ENCODE assay signal across 24 mouse cellular contexts in genomic region chr5:9497235-9497634, GRCm38 (mm10).
A peak's percentile ranks its signal among the peaks of the same experiment; 100 is the strongest.
DNase-seq lines count a peak whose midpoint lies in the region; ATAC-seq and TF ChIP-seq lines count a peak whose summit lies in the region.
"Had no signal": no experiment of that assay in that cellular context is flagged by ENCODE, and none has a peak within 500 bp of the region (broad histone marks: within the 10 kb centered on the region; RNA-seq: fewer than 3 reads in every experiment).

No protein-coding gene starts in this region.

- H3K4me2 ChIP-seq in forebrain, embryonic 13.5 days: no peak overlapping the region
- no peak overlapping the region for H3K4me2 ChIP-seq in forebrain, embryonic 14.5 days (ENCODE audit: low read length)
- no peak overlapping the region for H3K4me2 ChIP-seq in hindbrain, embryonic 14.5 days (replicated peaks)
- H3K4me2 ChIP-seq in hindbrain, postnatal 0 days (ENCODE audit: low read depth, low read length): no peak overlapping the region
- no peak overlapping the region for H3K4me2 ChIP-seq in neural tube, embryonic 14.5 days (ENCODE audit: low read depth, low read length)
- no peak overlapping the region for H3K4me2 ChIP-seq in neural tube, embryonic 15.5 days
- H3K4me2 ChIP-seq: embryonic facial prominence, embryonic 12.5 days; forebrain, embryonic 15.5 days had no signal

- no peaks in the 10 kb centered on the region for H3K9me3 ChIP-seq in forebrain, embryonic 13.5 days (replicated peaks)
- H3K9me3 ChIP-seq in forebrain, embryonic 14.5 days (replicated peaks; ENCODE audit: control insufficient read depth, low read length): no peaks in the 10 kb centered on the region
- H3K9me3 ChIP-seq in hindbrain, embryonic 14.5 days (ENCODE audit: control insufficient read depth, low read length): no peaks in the 10 kb centered on the region
- no peaks in the 10 kb centered on the region for H3K9me3 ChIP-seq in hindbrain, postnatal 0 days (ENCODE audit: low read length)
- H3K9me3 ChIP-seq in neural tube, embryonic 14.5 days (ENCODE audit: control insufficient read depth, low read length): no peaks in the 10 kb centered on the region
- H3K9me3 ChIP-seq in neural tube, embryonic 15.5 days (replicated peaks): no peaks in the 10 kb centered on the region
- H3K9me3 ChIP-seq: embryonic facial prominence, embryonic 10.5 days; embryonic facial prominence, embryonic 12.5 days; forebrain, embryonic 15.5 days; G1E had no signal

- no peaks in the 10 kb centered on the region for H3K4me1 ChIP-seq in forebrain, embryonic 13.5 days
- no peaks in the 10 kb centered on the region for H3K4me1 ChIP-seq in forebrain, embryonic 14.5 days (ENCODE audit: control insufficient read depth, insufficient read depth, low read length)
- H3K4me1 ChIP-seq in hindbrain, embryonic 14.5 days (replicated peaks; ENCODE audit: control insufficient read depth, insufficient read depth, low read length): no peaks in the 10 kb centered on the region
- peaks cover 4% of the 10 kb centered on the region; the same call in 1 of the 2 replicates for H3K4me1 ChIP-seq in hindbrain, postnatal 0 days (ENCODE audit: insufficient read depth, low read length)
- no peaks in the 10 kb centered on the region for H3K4me1 ChIP-seq in neural tube, embryonic 14.5 days (ENCODE audit: control insufficient read depth, insufficient read depth, low read length)
- H3K4me1 ChIP-seq in neural tube, embryonic 15.5 days: no peaks in the 10 kb centered on the region
- H3K4me1 ChIP-seq: embryonic facial prominence, embryonic 10.5 days; embryonic facial prominence, embryonic 12.5 days; forebrain, embryonic 15.5 days had no signal

- WGBS in forebrain, embryonic 13.5 days: 72% methylated on average over 4 of the region's 4 CpGs
- 72% methylated on average over 4 of the region's 4 CpGs for WGBS in forebrain, embryonic 14.5 days
- 72% methylated on average over 4 of the region's 4 CpGs for WGBS in hindbrain, embryonic 14.5 days
- WGBS in hindbrain, postnatal 0 days: 69% methylated on average over 4 of the region's 4 CpGs
- 64% methylated on average over 4 of the region's 4 CpGs for WGBS in neural tube, embryonic 14.5 days
- WGBS in neural tube, embryonic 15.5 days: 72% methylated on average over 4 of the region's 4 CpGs

- TF ChIP-seq CTCF in hindbrain, postnatal 0 days (IDR thresholded peaks at IDR 0.05; ENCODE audit: low read depth): no peak

- no peaks in the 10 kb centered on the region for H3K27me3 ChIP-seq in forebrain, embryonic 13.5 days
- H3K27me3 ChIP-seq in forebrain, embryonic 14.5 days (replicated peaks; ENCODE audit: control insufficient read depth, insufficient read depth, low read length): no peaks in the 10 kb centered on the region
- no peaks in the 10 kb centered on the region for H3K27me3 ChIP-seq in hindbrain, embryonic 14.5 days (ENCODE audit: control insufficient read depth, insufficient read depth, low read length)
- no peaks in the 10 kb centered on the region for H3K27me3 ChIP-seq in hindbrain, postnatal 0 days (ENCODE audit: insufficient read depth, low read length)
- no peaks in the 10 kb centered on the region for H3K27me3 ChIP-seq in neural tube, embryonic 14.5 days (ENCODE audit: control insufficient read depth, insufficient read depth, low read length)
- no peaks in the 10 kb centered on the region for H3K27me3 ChIP-seq in neural tube, embryonic 15.5 days (replicated peaks)
- H3K27me3 ChIP-seq: CH12.LX; embryonic facial prominence, embryonic 12.5 days; forebrain, embryonic 15.5 days; Patski had no signal

- no peak overlapping the region for H3K9ac ChIP-seq in forebrain, embryonic 13.5 days
- no peak overlapping the region for H3K9ac ChIP-seq in forebrain, embryonic 14.5 days (ENCODE audit: low read length)
- no peak overlapping the region for H3K9ac ChIP-seq in hindbrain, embryonic 14.5 days
- H3K9ac ChIP-seq in hindbrain, postnatal 0 days (replicated peaks; ENCODE audit: low read length): no peak overlapping the region
- H3K9ac ChIP-seq in neural tube, embryonic 14.5 days (replicated peaks; ENCODE audit: low read depth, low read length): no peak overlapping the region
- H3K9ac ChIP-seq in neural tube, embryonic 15.5 days (replicated peaks): no peak overlapping the region
- H3K9ac ChIP-seq: embryonic facial prominence, embryonic 12.5 days; forebrain, embryonic 15.5 days; forebrain, postnatal 0 days had no signal

- H3K27ac ChIP-seq in forebrain, embryonic 13.5 days: no peak overlapping the region
- H3K27ac ChIP-seq in forebrain, embryonic 14.5 days (ENCODE audit: low read depth, low read length): no peak overlapping the region
- no peak overlapping the region for H3K27ac ChIP-seq in hindbrain, embryonic 14.5 days
- no peak overlapping the region for H3K27ac ChIP-seq in hindbrain, postnatal 0 days
- H3K27ac ChIP-seq in neural tube, embryonic 14.5 days (ENCODE audit: low read depth, low read length): no peak overlapping the region
- no peak overlapping the region for H3K27ac ChIP-seq in neural tube, embryonic 15.5 days (replicated peaks)
- H3K27ac ChIP-seq: embryonic facial prominence, embryonic 10.5 days; embryonic facial prominence, embryonic 12.5 days; forebrain, embryonic 15.5 days had no signal

- DNase-seq in forebrain, embryonic 14.5 days (ENCODE audit: low spot score): no peak
- no peak for DNase-seq in hindbrain, embryonic 14.5 days (ENCODE audit: low spot score)
- DNase-seq in hindbrain, postnatal 0 days (ENCODE audit: low spot score): no peak
- DNase-seq: adrenal gland, adult 8-10 months; adrenal gland, postnatal 14 days; adrenal gland, postnatal 36 days; B cell, adult 2 months; cerebellum, adult 11-12 months; cerebellum, adult 2 months; cerebellum, adult 9-10 months; cerebellum, postnatal 10 days; cerebellum, postnatal 25 days; forebrain, postnatal 0 days had no signal

- no peak overlapping the region for H3K4me3 ChIP-seq in forebrain, embryonic 13.5 days
- no peak overlapping the region for H3K4me3 ChIP-seq in forebrain, embryonic 14.5 days (ENCODE audit: low read depth, low read length)
- no peak overlapping the region for H3K4me3 ChIP-seq in hindbrain, embryonic 14.5 days (replicated peaks; ENCODE audit: low read length)
- H3K4me3 ChIP-seq in hindbrain, postnatal 0 days (ENCODE audit: low read length): no peak overlapping the region
- no peak overlapping the region for H3K4me3 ChIP-seq in neural tube, embryonic 14.5 days (ENCODE audit: low read depth, low read length)
- no peak overlapping the region for H3K4me3 ChIP-seq in neural tube, embryonic 15.5 days (replicated peaks)
- H3K4me3 ChIP-seq: embryonic facial prominence, embryonic 10.5 days; embryonic facial prominence, embryonic 12.5 days; forebrain, embryonic 15.5 days had no signal

- ATAC-seq in forebrain, embryonic 13.5 days: peak; percentile 27; the same call in 1 of the 2 replicates
- ATAC-seq in forebrain, embryonic 14.5 days: no peak
- peak; percentile 35; the same call in 1 of the 2 replicates for ATAC-seq in hindbrain, embryonic 14.5 days (ENCODE audit: low FRiP score)
- ATAC-seq in hindbrain, postnatal 0 days: no peak
- ATAC-seq in neural tube, embryonic 14.5 days (ENCODE audit: low read depth): 0 out of 2 replicates have a peak, but pooled peaks have one; percentile 10
- ATAC-seq in neural tube, embryonic 15.5 days (ENCODE audit: low FRiP score): no peak
- ATAC-seq: activated CD4-positive, CD25-positive, alpha-beta regulatory T cell, adult 4 months; CD4-positive, CD25-positive, alpha-beta regulatory T cell, adult 4 months; forebrain, postnatal 0 days; Patski had no signal

- H3K36me3 ChIP-seq in forebrain, embryonic 13.5 days (ENCODE audit: poor library complexity, severe bottlenecking): no peaks in the 10 kb centered on the region
- no peaks in the 10 kb centered on the region for H3K36me3 ChIP-seq in forebrain, embryonic 14.5 days (ENCODE audit: control insufficient read depth, insufficient read depth, low read length)
- no peaks in the 10 kb centered on the region for H3K36me3 ChIP-seq in hindbrain, embryonic 14.5 days (replicated peaks; ENCODE audit: control insufficient read depth, insufficient read depth)
- H3K36me3 ChIP-seq in hindbrain, postnatal 0 days (ENCODE audit: insufficient read depth, low read length): no peaks in the 10 kb centered on the region
- H3K36me3 ChIP-seq in neural tube, embryonic 14.5 days (ENCODE audit: control insufficient read depth, insufficient read depth, low read length): no peaks in the 10 kb centered on the region
- H3K36me3 ChIP-seq in neural tube, embryonic 15.5 days: no peaks in the 10 kb centered on the region
- H3K36me3 ChIP-seq: embryonic facial prominence, embryonic 10.5 days; embryonic facial prominence, embryonic 12.5 days; forebrain, embryonic 15.5 days; G1E had no signal

Comparison
In these comparisons a context has a peak if more than half of its experiments do, and no peak if none do; other contexts are left out.
1. ATAC-seq: peak in forebrain, embryonic 13.5 days (single experiment), hindbrain, embryonic 14.5 days (single experiment) and neural tube, embryonic 14.5 days (single experiment); none in forebrain, embryonic 14.5 days (single experiment), hindbrain, postnatal 0 days (single experiment) and neural tube, embryonic 15.5 days (single experiment).